Mouse (Mus musculus) ES-E14 (cell line): ENCODE data around the gene Dnajb8. TPM values are rescaled to one million over a fixed set of nuclear protein-coding genes. Genes with fewer than 3 reads are reported as not detected.

Experiments used
- DNase-seq: peaks from one replicate; pipeline ENCODE4 v3.0.0-alpha.2; 2013; ENCODE audit warnings: low read depth, low spot score
- H3K27ac ChIP-seq: 2 replicates; pipeline ENCODE4 v1.5.1; 2012; ENCODE audit warnings: low read depth, mild to moderate bottlenecking, low read length, moderate library complexity, mixed read lengths; ENCODE audit not compliant: poor library complexity, insufficient read depth, severe bottlenecking
- H3K36me3 ChIP-seq: 2 replicates; pipeline ENCODE4 v1.6.1; 2012; ENCODE audit warnings: mild to moderate bottlenecking, low read length, moderate library complexity, mixed read lengths; ENCODE audit not compliant: control insufficient read depth, poor library complexity, insufficient read depth, severe bottlenecking
- H3K4me1 ChIP-seq, 2 experiments: fragments of 150-350 bp in 1 of 2; sonication (generic) in 1 of 2; 2 replicates each; pipeline ENCODE4 v1.6.1; 2012; ENCODE audit warnings: low read length in 2 of 2, mild to moderate bottlenecking in 1 of 2, mixed read lengths in 1 of 2; ENCODE audit not compliant: control insufficient read depth in 2 of 2, insufficient read depth in 2 of 2, poor library complexity in 1 of 2
- H3K4me3 ChIP-seq, 2 experiments: fragments of 150-350 bp in 1 of 2; sonication (generic) in 1 of 2; 2 replicates each; pipeline ENCODE4 v1.5.1; 2012; ENCODE audit warnings: low read length in 2 of 2, low read depth in 1 of 2, mild to moderate bottlenecking in 1 of 2, mixed read lengths in 1 of 2; ENCODE audit not compliant: insufficient read depth in 1 of 2, poor library complexity in 1 of 2, severe bottlenecking in 1 of 2
- H3K9ac ChIP-seq: 2 replicates; pipeline ENCODE4 v1.6.1; 2012; ENCODE audit warnings: low read depth, mild to moderate bottlenecking, low read length, mixed read lengths; ENCODE audit not compliant: poor library complexity, insufficient read depth, severe bottlenecking
- H3K9me3 ChIP-seq: fragments of 150-350 bp; sonication (generic); 2 replicates; pipeline ENCODE4 v1.6.1; 2012; ENCODE audit warnings: low read depth, mild to moderate bottlenecking, low read length; ENCODE audit not compliant: control insufficient read depth, insufficient read depth
- CHD2 ChIP-seq: IDR thresholded peaks from 2 replicates; pipeline ENCODE4 v1.6.1; 2014; ENCODE audit warnings: mild to moderate bottlenecking, low read depth, low read length, inconsistent platforms
- HCFC1 ChIP-seq: IDR thresholded peaks from 2 replicates; pipeline ENCODE4 v1.6.1; 2012; ENCODE audit warnings: low read length, inconsistent platforms, borderline replicate concordance; ENCODE audit not compliant: insufficient read depth
- MAFK ChIP-seq: IDR thresholded peaks from 2 replicates; pipeline ENCODE4 v1.6.1; 2014; ENCODE audit warnings: mild to moderate bottlenecking, low read depth, low read length, inconsistent platforms; ENCODE audit not compliant: insufficient read depth
- ZC3H11A ChIP-seq: IDR thresholded peaks from 2 replicates; pipeline ENCODE4 v1.6.1; 2012; ENCODE audit warnings: low read depth, mild to moderate bottlenecking, inconsistent platforms, low read length, borderline replicate concordance
- ZNF384 ChIP-seq: IDR thresholded peaks from 2 replicates; pipeline ENCODE4 v1.6.1; 2012; ENCODE audit warnings: low read depth, low read length, inconsistent platforms
- in situ Hi-C, 2 experiments: fragments of 600-800 bp; cut with MboI; formaldehyde crosslinking; loops; one replicate each; pipeline ENCODE4 v1.15.1; 2025; ENCODE audit warnings: low sequenced_read_pairs in 2 of 2, inconsistent platforms in 1 of 2; ENCODE audit not compliant: unreplicated experiment in 2 of 2
- total RNA-seq: library from RNA; depleted of rRNA; stranded (reverse); fragments of 300-350 nt; gene quantifications from 2 replicates; pipeline ENCODE4 v1.2.3, GENCODE M21; 2012

The Dnajb8 gene
- total RNA-seq, 1 experiment, result not detected

GRCm38 (mm10) chr6:88189312-88190042 lies 32.6 kb upstream of the Dnajb8 start:
- DNase-seq, result peak; percentile 85
- Histone ChIP-seq H3K4me3 (peak overlapping the region; percentile 15 to 61), H3K27ac (no peak overlapping the region), H3K4me1 (peaks cover 0 to 8% of the 10 kb centered on the region in 2 experiments; a peak in 1 of 4 replicates), H3K36me3 (no peaks in the 10 kb centered on the region), H3K9ac (peak overlapping the region; percentile 25; the same call in 1 of the 2 replicates), H3K9me3 (no peaks in the 10 kb centered on the region)
- in situ Hi-C loops, result loop anchor here in 1 of 2 experiments (10.0 kb wide), 1 partner anchor 315 kb away; no protein-coding TSS in a partner anchor
- peak; percentile 66; the same call in 1 of the 2 replicates for TF ChIP-seq HCFC1
- no peak for TF ChIP-seq CHD2
- TF ChIP-seq ZNF384, result no peak
- no peak for TF ChIP-seq MAFK
- TF ChIP-seq ZC3H11A, result peak; percentile 87

GRCm38 (mm10) chr6:88190043-88190309 lies 32.1 kb upstream of the Dnajb8 start:
- H3K9ac ChIP-seq, result peak overlapping the region; percentile 25; the same call in 1 of the 2 replicates
- H3K4me3 ChIP-seq, result peak overlapping the region; percentile 15 to 61
- H3K27ac ChIP-seq, result no peak overlapping the region
- no peaks in the 10 kb centered on the region for H3K36me3 ChIP-seq
- H3K4me1 ChIP-seq, result peaks cover 0 to 8% of the 10 kb centered on the region in 2 experiments; a peak in 1 of 4 replicates
- peak; percentile 81 for TF ChIP-seq ZNF384
- TF ChIP-seq ZC3H11A, result no peak
- TF ChIP-seq MAFK, result no peak
- no peak for TF ChIP-seq HCFC1
- in situ Hi-C loops, result no loop called here
- DNase-seq, result no peak
- no peaks in the 10 kb centered on the region for H3K9me3 ChIP-seq

GRCm38 (mm10) chr6:88190310-88191023 lies 31.6 kb upstream of the Dnajb8 start:
- 0 out of 2 replicates have a peak overlapping the region, but pooled peaks have one; percentile 25 for H3K9ac ChIP-seq
- in situ Hi-C loops, result no loop called here
- peak overlapping the region; percentile 15 to 61; a peak in 3 of 4 replicates for H3K4me3 ChIP-seq
- no peaks in the 10 kb centered on the region for H3K9me3 ChIP-seq
- no peak for TF ChIP-seq ZC3H11A
- no peak for TF ChIP-seq HCFC1
- no peak for TF ChIP-seq MAFK
- TF ChIP-seq CHD2, result no peak
- no peak for TF ChIP-seq ZNF384
- no peak for DNase-seq
- no peak overlapping the region for H3K27ac ChIP-seq
- H3K4me1 ChIP-seq, result peaks cover 0 to 8% of the 10 kb centered on the region in 2 experiments; a peak in 1 of 4 replicates
- no peaks in the 10 kb centered on the region for H3K36me3 ChIP-seq

GRCm38 (mm10) chr6:88191024-88191365 lies 31.1 kb upstream of the Dnajb8 start:
- peaks cover 0 to 8% of the 10 kb centered on the region in 2 experiments; a peak in 1 of 4 replicates for H3K4me1 ChIP-seq
- H3K4me3 ChIP-seq, result peak overlapping the region in 1 of 2 experiments; percentile 61; a peak in 1 of 4 replicates
- H3K9me3 ChIP-seq, result no peaks in the 10 kb centered on the region
- no peaks in the 10 kb centered on the region for H3K36me3 ChIP-seq
- H3K9ac ChIP-seq, result no peak overlapping the region
- in situ Hi-C loops, result no loop called here
- H3K27ac ChIP-seq, result no peak overlapping the region
- no peak for DNase-seq
- TF ChIP-seq MAFK (no peak), CHD2 (no peak), ZC3H11A (no peak)
